Mouse (Mus musculus): ENCODE data around the gene Lrrc74b. TPM values are rescaled to one million over a fixed set of nuclear protein-coding genes. Genes with fewer than 3 reads are reported as not detected.

Lrrc74b gene
- polyA plus RNA-seq (2012; rRNA removed), result 12.1 and 12.8 TPM in 2 replicates

DNA sequence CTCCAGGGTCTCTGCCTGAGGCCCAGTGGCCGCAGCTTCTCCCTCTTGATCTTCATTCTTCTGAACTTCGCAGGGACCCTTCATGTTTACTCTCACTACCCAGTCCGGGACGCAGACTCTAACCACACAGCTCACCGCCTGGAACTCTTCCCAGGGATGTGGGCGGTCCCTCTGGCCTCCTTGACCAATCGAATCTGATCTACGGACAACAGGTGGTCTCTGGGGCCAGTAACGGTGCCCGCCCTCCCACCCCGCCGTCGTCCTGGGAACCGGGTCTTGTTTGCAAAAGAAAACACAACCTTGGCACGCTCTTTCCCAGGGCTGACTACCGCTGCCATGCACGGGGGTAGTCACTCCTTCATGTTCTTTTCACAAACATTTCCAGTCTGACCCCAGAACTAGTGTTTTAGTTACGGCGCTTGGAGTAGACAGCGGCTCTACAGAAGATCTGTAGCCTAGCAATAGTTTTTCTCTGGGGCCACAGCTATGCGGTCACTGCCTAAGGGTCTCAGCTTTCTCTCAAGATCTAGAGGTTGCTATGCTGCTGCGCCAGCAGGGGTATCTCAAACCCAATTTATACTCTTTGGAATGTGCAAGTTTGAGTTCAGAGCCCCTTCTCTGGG, at the start of gene Lrrc74b:
TSS of gene Lrrc74b (minus strand) at position 120 of the 623 bp plus-strand sequence.

DNA sequence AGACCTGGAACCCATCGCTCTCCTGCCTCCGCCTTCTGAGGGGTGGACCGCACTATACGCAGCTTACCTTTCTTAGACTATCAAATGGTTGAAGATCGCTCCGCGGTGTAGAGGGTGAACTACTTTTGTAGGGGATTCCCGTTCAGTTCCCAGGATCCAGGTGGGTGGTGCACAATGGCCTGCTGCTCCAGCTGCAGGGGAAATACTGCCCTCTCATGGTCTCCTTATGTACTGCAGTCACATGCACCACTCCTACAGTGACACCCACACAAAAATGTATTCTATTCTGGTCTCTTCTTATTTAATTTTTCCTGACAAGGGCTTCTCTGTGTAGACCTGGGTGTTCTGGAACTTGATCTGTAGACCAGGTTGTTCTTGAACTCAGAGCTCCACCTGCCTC, 22.0 kb upstream of the Lrrc74b start, which contains the start of gene Slc7a4:
TSS of gene Slc7a4 (minus strand) at position 151 of the 400 bp plus-strand sequence.

DNA sequence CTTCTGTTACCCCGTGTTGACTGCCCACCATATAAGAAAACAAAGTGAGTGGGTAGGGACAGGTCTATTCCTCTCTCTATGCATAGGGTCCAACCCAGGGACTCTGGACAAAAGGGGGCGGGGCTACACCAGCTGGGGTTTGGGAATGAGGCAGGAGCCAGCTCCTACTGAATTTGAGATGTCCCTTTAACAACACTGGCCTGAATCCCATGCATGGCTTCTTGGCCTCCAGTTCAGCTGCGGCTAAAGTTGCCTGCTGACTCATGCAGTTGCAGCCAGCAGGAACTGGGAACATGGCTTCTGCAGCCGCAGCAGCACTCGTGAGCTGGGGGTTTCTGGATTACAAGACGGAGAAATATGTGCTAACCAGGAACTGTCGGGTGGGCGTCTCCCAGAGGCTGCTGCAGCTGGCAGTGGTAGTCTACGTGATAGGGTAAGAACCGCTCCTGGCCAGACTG, 733 bp upstream of the Lrrc74b start, which contains the start of gene P2rx6:
TSS of gene P2rx6 (plus strand) at position 135 of the 458 bp plus-strand sequence.

DNA sequence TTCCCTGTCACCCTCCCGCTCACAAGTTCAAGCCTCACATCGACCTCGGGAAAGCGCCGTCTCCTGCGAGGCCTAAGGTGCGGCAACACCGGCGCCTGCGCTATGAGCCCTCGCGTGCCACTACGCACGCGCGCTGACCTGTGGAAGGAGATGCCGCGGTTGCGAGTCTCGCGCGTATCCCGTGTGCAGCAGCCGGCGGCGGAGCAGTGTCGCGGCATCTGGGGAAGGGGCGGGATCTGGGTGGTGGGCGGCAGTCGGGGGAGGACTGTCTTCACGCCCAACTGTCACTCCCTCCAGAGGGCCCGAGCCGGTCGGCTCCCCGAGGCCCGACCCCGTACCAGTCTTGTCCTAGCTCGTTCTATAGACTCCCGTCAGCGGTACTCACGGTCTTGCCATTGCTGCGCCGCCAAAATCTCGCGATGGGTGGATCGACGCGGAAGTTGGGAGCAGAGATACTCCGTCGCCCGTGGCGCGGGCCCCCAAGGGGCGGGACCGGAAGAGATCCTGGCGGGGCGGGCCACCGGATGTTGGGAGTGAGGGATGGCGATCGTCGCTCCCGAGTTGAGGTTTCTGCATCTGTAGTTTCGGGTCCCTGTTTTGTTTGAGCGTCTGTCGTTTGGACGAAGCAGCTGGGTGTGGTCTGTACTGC, 30.3 kb downstream of the Lrrc74b start, which contains the start of gene Thap7:
TSS of gene Thap7 (minus strand) at position 497 of the 649 bp plus-strand sequence.

DNA sequence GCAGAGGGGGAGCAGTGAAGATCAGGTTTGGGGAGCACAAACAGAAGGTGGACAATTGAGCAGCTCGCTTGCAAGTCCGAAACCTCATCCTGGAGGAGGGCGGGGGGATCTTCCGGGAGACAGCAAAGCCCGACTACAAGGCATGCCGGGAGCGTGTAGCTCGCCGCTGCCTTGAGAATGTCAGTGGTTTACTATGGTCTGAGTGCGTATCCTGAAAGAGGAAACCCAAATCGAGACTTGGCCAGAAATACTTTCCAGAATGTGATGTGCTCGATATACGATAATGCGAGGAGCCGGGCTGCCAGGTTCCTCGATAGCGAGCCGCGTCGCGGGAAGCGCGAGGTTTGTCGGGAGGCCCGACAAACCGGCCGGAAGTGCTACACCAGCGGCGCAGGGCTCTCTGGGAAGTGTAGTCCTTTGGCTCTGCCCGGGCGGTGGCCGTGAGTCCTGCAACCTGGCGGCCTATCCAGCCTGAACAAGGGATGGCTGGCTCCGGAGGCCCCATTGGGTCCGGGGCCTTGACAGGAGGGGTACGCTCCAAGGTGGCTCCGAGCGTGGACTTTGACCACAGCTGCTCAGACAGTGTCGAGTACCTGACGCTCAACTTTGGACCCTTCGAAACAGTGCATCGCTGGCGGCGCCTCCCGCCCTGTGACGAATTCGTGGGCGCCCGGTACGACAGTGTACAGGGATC, 52.4 kb downstream of the Lrrc74b start, which contains the start of gene Lztr1:
TSS of gene Lztr1 (plus strand) at position 143 of the 694 bp plus-strand sequence.

Other genes starting within 250 kb of the Lrrc74b start
- gene Serpind1, start 229.9 kb downstream of the Lrrc74b start, polyA plus RNA-seq (2012; rRNA removed), result 0.09 and 0.22 TPM in 2 replicates
- 2.9 and 3.4 TPM in 2 replicates for gene Snap29, start 155.3 kb downstream of the Lrrc74b start, polyA plus RNA-seq (2012; rRNA removed)
- gene Pi4ka, start 154.9 kb downstream of the Lrrc74b start, polyA plus RNA-seq (2012; rRNA removed), result 46.7 and 52.1 TPM in 2 replicates
- gene Crkl, start 109.3 kb downstream of the Lrrc74b start, polyA plus RNA-seq (2012; rRNA removed), result 82.8 and 92.6 TPM in 2 replicates
- gene Aifm3, start 71.6 kb downstream of the Lrrc74b start, polyA plus RNA-seq (2012; rRNA removed), result 4.2 and 4.3 TPM in 2 replicates
- gene Lztr1, start 52.6 kb downstream of the Lrrc74b start, polyA plus RNA-seq (2012; rRNA removed), result 407 and 481 TPM in 2 replicates
- 145 and 160 TPM in 2 replicates for gene Thap7, start 30.1 kb downstream of the Lrrc74b start, polyA plus RNA-seq (2012; rRNA removed)
- gene P2rx6, start 638 bp upstream of the Lrrc74b start, polyA plus RNA-seq (2012; rRNA removed), result 13.2 and 17.1 TPM in 2 replicates
- 52.7 and 62.9 TPM in 2 replicates for gene Slc7a4, start 22.0 kb upstream of the Lrrc74b start, polyA plus RNA-seq (2012; rRNA removed)
- gene Smpd4, start 58.1 kb upstream of the Lrrc74b start, polyA plus RNA-seq (2012; rRNA removed), result 84.1 and 97.5 TPM in 2 replicates
- gene Ccdc74a, start 85.2 kb upstream of the Lrrc74b start, polyA plus RNA-seq (2012; rRNA removed), result 9.6 and 11.7 TPM in 2 replicates
- 112 and 197 TPM in 2 replicates for gene Med15, start 171.6 kb upstream of the Lrrc74b start, polyA plus RNA-seq (2012; rRNA removed)
- 148 and 167 TPM in 2 replicates for gene Klhl22, start 198.4 kb upstream of the Lrrc74b start, polyA plus RNA-seq (2012; rRNA removed)
- gene Scarf2, start 236.0 kb upstream of the Lrrc74b start, polyA plus RNA-seq (2012; rRNA removed), result 189 and 286 TPM in 2 replicates

Measured in ovary, adult 2 months (tissue).